Mouse (Mus musculus) cortical plate, adult 2 months (tissue): ENCODE measurements around the gene Bak1.

Experiments used
- CTCF ChIP-seq: fragments of 200-500 bp; IDR thresholded peaks from 2 replicates; pipeline ENCODE4 v1.5.1; 2011; ENCODE audit warnings: mild to moderate bottlenecking, control low read depth, low read length; ENCODE audit not compliant: insufficient read depth; ENCODE audit errors: extremely low read depth
- POLR2A ChIP-seq: fragments of 200-500 bp; IDR thresholded peaks from 2 replicates; pipeline ENCODE4 v1.6.1; 2011; ENCODE audit warnings: mild to moderate bottlenecking, low read length, control low read depth; ENCODE audit not compliant: insufficient read depth; ENCODE audit errors: extremely low read depth

DNA sequence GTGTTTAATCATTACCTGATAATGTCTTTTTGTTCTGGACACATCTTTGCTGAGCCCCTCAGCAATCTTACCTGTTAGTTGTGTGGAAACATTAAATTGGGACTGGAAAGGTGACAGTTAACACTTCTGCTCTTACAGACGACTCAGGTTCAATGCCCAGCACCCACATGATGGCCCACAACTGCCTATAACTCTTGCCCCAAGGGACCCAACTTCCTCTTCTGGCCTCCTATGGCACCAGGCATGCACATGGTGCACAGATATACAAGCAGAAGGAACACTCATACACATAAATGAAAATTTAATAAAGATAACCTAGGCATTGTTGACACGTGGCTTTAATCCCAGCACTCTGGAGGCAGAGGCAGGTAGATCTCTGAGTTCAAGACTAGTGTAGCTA, 49.4 kb downstream of the Bak1 start:
- TF ChIP-seq CTCF = no peak
- TF ChIP-seq POLR2A = no peak
